10 mouse cellular contexts compared by ENCODE assay signal in the genomic region with DNA sequence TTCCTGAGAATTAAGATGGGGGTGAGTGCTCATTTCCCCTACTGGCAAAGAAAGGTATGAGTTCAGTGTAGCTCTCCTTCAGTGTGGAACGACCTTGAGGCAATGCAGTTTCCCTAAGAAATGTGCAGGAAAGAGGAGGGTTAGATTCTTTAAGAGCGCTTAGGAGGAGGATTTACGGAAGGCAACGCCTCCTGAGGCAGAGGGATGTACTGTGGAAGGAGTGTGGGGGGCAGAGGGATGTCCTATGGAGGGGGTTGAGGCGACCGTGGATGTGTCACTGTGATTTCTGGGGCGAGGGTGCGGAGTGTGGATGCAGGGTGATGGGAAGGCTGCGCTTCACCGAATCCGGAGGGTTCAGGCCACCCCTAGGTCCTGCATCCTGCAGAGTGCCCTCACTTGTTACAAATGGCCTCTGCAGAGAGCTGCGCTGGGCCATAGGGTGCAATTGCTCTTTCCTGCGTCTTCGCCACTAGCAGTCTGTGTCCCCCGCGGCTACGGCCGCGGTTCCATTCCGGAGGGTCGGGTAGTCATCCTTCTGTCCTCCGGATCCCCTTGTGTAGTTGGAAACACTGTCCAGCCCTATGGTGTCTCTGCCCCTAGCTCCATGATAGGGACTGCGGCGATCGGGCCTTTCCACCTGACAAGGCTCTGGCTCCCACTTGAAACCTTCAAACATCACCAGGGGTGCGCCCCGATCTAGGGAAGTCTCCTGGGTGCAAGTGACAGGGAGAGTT. TPM values are rescaled to one million over a fixed set of nuclear protein-coding genes. Genes with fewer than 3 reads are reported as not detected.
DNase-seq lines count a peak whose midpoint lies in the region; ATAC-seq and TF ChIP-seq lines count a peak whose summit lies in the region.
"Had no signal": no experiment of that assay in that cellular context is flagged by ENCODE, and none has a peak within 500 bp of the region (broad histone marks: within the 10 kb centered on the region; RNA-seq: fewer than 3 reads in every experiment).

No protein-coding gene starts in this region.

- no peak for DNase-seq in kidney, postnatal 10 days
- DNase-seq in MEL (ENCODE audit: low read depth, low spot score): peak; percentile 13
- DNase-seq in left cerebral cortex, adult 2 months (ENCODE audit: extremely low spot score in 1 of 2, low spot score in 2 of 2): peak in 1 of 2 experiments; percentile 43
- DNase-seq in gastrocnemius, postnatal 36 days: no peak
- DNase-seq in yolk sac, embryonic 10.5 days (ENCODE audit: low spot score): no peak

- TF ChIP-seq CTCF in MEL (IDR thresholded peaks at IDR 0.05 in 2 of 3, conservative IDR thresholded peaks at IDR 0.05 in 1 of 3; ENCODE audit: control insufficient read depth in 1 of 3, insufficient read depth in 1 of 3, low read depth in 2 of 3, low read length in 3 of 3, poor library complexity in 1 of 3, severe bottlenecking in 1 of 3): no peak
- peak; percentile 36 for TF ChIP-seq CTCF in left cerebral cortex, adult 2 months (IDR thresholded peaks at IDR 0.05)

- H3K36me3 ChIP-seq in kidney, embryonic 14.5 days (ENCODE audit: control insufficient read depth, insufficient read depth, low read length): no peaks in the 10 kb centered on the region
- H3K36me3 ChIP-seq in MEL (ENCODE audit: control insufficient read depth in 1 of 2, insufficient read depth in 2 of 2, low read length in 2 of 2): no peaks in the 10 kb centered on the region
- no peaks in the 10 kb centered on the region for H3K36me3 ChIP-seq in embryonic facial prominence, embryonic 15.5 days
- no peaks in the 10 kb centered on the region for H3K36me3 ChIP-seq in neural tube, embryonic 12.5 days

- TF ChIP-seq POLR2A in MEL (IDR thresholded peaks at IDR 0.05; ENCODE audit: control insufficient read depth in 1 of 2, insufficient read depth in 1 of 2, low read depth in 1 of 2, low read length in 2 of 2, poor library complexity in 1 of 2): no peak

- peaks cover 7% of the 10 kb centered on the region; the same call in 1 of the 2 replicates for H3K4me1 ChIP-seq in kidney, embryonic 14.5 days (ENCODE audit: control insufficient read depth, insufficient read depth, low read length)
- no peaks in the 10 kb centered on the region for H3K4me1 ChIP-seq in MEL (ENCODE audit: control insufficient read depth in 1 of 2, insufficient read depth in 2 of 2, low read length in 2 of 2)
- peaks cover 8% of the 10 kb centered on the region for H3K4me1 ChIP-seq in embryonic facial prominence, embryonic 15.5 days
- H3K4me1 ChIP-seq in neural tube, embryonic 12.5 days: peaks cover 8% of the 10 kb centered on the region

- peaks cover 36% of the 10 kb centered on the region for H3K27me3 ChIP-seq in kidney, embryonic 14.5 days (ENCODE audit: control insufficient read depth, insufficient read depth, low read length)
- peaks cover 14% of the 10 kb centered on the region in 2 experiments for H3K27me3 ChIP-seq in MEL (ENCODE audit: control insufficient read depth in 1 of 2, insufficient read depth in 2 of 2, low read length in 2 of 2)
- H3K27me3 ChIP-seq in embryonic facial prominence, embryonic 15.5 days: peaks cover 66% of the 10 kb centered on the region
- H3K27me3 ChIP-seq in neural tube, embryonic 12.5 days (replicated peaks): peaks cover 42% of the 10 kb centered on the region

- H3K4me2 ChIP-seq in kidney, embryonic 14.5 days (replicated peaks; ENCODE audit: low read depth, low read length): peak overlapping the region; percentile 75
- H3K4me2 ChIP-seq in embryonic facial prominence, embryonic 15.5 days (replicated peaks): peak overlapping the region; percentile 69
- H3K4me2 ChIP-seq in neural tube, embryonic 12.5 days (replicated peaks): peak overlapping the region; percentile 73

- peak overlapping the region; percentile 47 for H3K9ac ChIP-seq in kidney, embryonic 14.5 days (ENCODE audit: low read depth, low read length)
- no peak overlapping the region for H3K9ac ChIP-seq in MEL (ENCODE audit: control insufficient read depth, low read depth, low read length, poor library complexity, severe bottlenecking)
- H3K9ac ChIP-seq in embryonic facial prominence, embryonic 15.5 days: no peak overlapping the region; the same call in 1 of the 2 replicates
- H3K9ac ChIP-seq in neural tube, embryonic 12.5 days: peak overlapping the region; percentile 38; the same call in 1 of the 2 replicates

- H3K9me3 ChIP-seq in kidney, embryonic 14.5 days (ENCODE audit: control insufficient read depth, low read length): no peaks in the 10 kb centered on the region
- H3K9me3 ChIP-seq in MEL (replicated peaks; ENCODE audit: insufficient read depth, low read length): no peaks in the 10 kb centered on the region
- H3K9me3 ChIP-seq in embryonic facial prominence, embryonic 15.5 days (replicated peaks): no peaks in the 10 kb centered on the region
- no peaks in the 10 kb centered on the region for H3K9me3 ChIP-seq in neural tube, embryonic 12.5 days

- H3K27ac ChIP-seq in kidney, embryonic 14.5 days (ENCODE audit: low read depth, low read length): no peak overlapping the region
- no peak overlapping the region for H3K27ac ChIP-seq in MEL (ENCODE audit: control insufficient read depth, low read depth, low read length)
- H3K27ac ChIP-seq in embryonic facial prominence, embryonic 15.5 days (replicated peaks): no peak overlapping the region
- H3K27ac ChIP-seq in left cerebral cortex, adult 2 months: peak overlapping the region; percentile 85
- H3K27ac ChIP-seq in neural tube, embryonic 12.5 days: no peak overlapping the region

- peak; percentile 62 for ATAC-seq in kidney, embryonic 14.5 days (ENCODE audit: low FRiP score, low TSS enrichment)
- peak; percentile 45; the same call in 1 of the 2 replicates for ATAC-seq in embryonic facial prominence, embryonic 15.5 days (ENCODE audit: insufficient number of reproducible peaks, low FRiP score, low TSS enrichment, low read depth)
- ATAC-seq in neural tube, embryonic 12.5 days (ENCODE audit: low FRiP score, low read depth): peak; percentile 33; the same call in 1 of the 2 replicates

- H3K79me2 ChIP-seq in MEL (ENCODE audit: control insufficient read depth, insufficient read depth, low read length, poor library complexity): no peaks in the 10 kb centered on the region

- TF ChIP-seq RAD21 in MEL (IDR thresholded peaks at IDR 0.05; ENCODE audit: low read depth, low read length): no peak

- peak overlapping the region; percentile 33 for H3K4me3 ChIP-seq in kidney, embryonic 14.5 days (ENCODE audit: low read length)
- no peak overlapping the region for H3K4me3 ChIP-seq in MEL (ENCODE audit: control insufficient read depth in 1 of 2, insufficient read depth in 1 of 2, low read depth in 2 of 2, low read length in 2 of 2)
- peak overlapping the region; percentile 33 for H3K4me3 ChIP-seq in embryonic facial prominence, embryonic 15.5 days (replicated peaks)
- H3K4me3 ChIP-seq in left cerebral cortex, adult 2 months: peak overlapping the region; percentile 50
- H3K4me3 ChIP-seq in neural tube, embryonic 12.5 days: peak overlapping the region; percentile 29

- intact Hi-C loops in left cerebral cortex, adult 2 months (cut with DNase I): loop anchor here (1.0 to 10.0 kb wide), 5 partner anchors 91 to 331 kb away; partner anchors contain the start of gene Mpzl3
- intact Hi-C loops in gastrocnemius, postnatal 36 days (cut with DNase I): loop anchor here (1.0 to 5.0 kb wide), 3 partner anchors 24 to 123 kb away; no protein-coding TSS in a partner anchor

- whole genome bisulfite sequencing in kidney, embryonic 14.5 days: 3% methylated on average over 27 of the region's 27 CpGs
- WGBS in embryonic facial prominence, embryonic 15.5 days: 2% methylated on average over 27 of the region's 27 CpGs
- WGBS in neural tube, embryonic 12.5 days: 1% methylated on average over 27 of the region's 27 CpGs

- no peak for TF ChIP-seq EP300 in MEL (IDR thresholded peaks at IDR 0.05; ENCODE audit: low read depth in 1 of 2, low read length in 2 of 2)

TF ChIP-seq in MEL, 35 proteins besides CTCF, POLR2A, EP300 and RAD21 (continues in another document):
- TF ChIP-seq E2F4 (IDR thresholded peaks at IDR 0.05; ENCODE audit: borderline replicate concordance, low read depth, low read length): no peak

RNA-seq across cellular contexts. Expression of gene Scn4b, which starts 7.5 kb away (rescaled TPM):
- 0.11 and 0.16 TPM in 2 replicates for polyA plus RNA-seq in kidney, embryonic 14.5 days (2014; fragmentation: Nextera tagmentation; extraction: Ambion mirVana)
- total RNA-seq in MEL (2012; rRNA removed): not detected in 2 replicates
- polyA plus RNA-seq in MEL (2012; ENCODE audit: insufficient read depth in 1 of 2, insufficient read length in 2 of 2, low read depth in 1 of 2, low replicate concordance in 2 of 2, missing spikeins in 1 of 2): not detected
- 1.00 and 1.6 TPM in 2 replicates for polyA plus RNA-seq in embryonic facial prominence, embryonic 15.5 days (2015; fragmentation: Nextera tagmentation; extraction: Ambion mirVana)
- 10 to 100 TPM; 52.1 to 74.9 TPM for total RNA-seq in left cerebral cortex, adult 2 months (2021)
- polyA plus RNA-seq in neural tube, embryonic 12.5 days (2016; fragmentation: Nextera tagmentation; extraction: Ambion mirVana): 0.18 and 0.27 TPM in 2 replicates
- total RNA-seq in gastrocnemius, postnatal 36 days (2021): 100 to 1,000 TPM; 209 to 240 TPM

RNA-seq across cellular contexts. Expression of gene Scn2b, which starts 28.1 kb away (rescaled TPM):
- polyA plus RNA-seq in kidney, embryonic 14.5 days (2014; fragmentation: Nextera tagmentation; extraction: Ambion mirVana): 4.6 and 5.3 TPM in 2 replicates
- total RNA-seq in MEL (2012; rRNA removed): not detected in 2 replicates
- polyA plus RNA-seq in MEL (2012; ENCODE audit: insufficient read depth in 1 of 2, insufficient read length in 2 of 2, low read depth in 1 of 2, low replicate concordance in 2 of 2, missing spikeins in 1 of 2): not detected
- polyA plus RNA-seq in embryonic facial prominence, embryonic 15.5 days (2015; fragmentation: Nextera tagmentation; extraction: Ambion mirVana): 4.1 and 4.4 TPM in 2 replicates
- total RNA-seq in left cerebral cortex, adult 2 months (2021): 100 to 1,000 TPM; 238 to 254 TPM
- 4.2 and 4.8 TPM in 2 replicates for polyA plus RNA-seq in neural tube, embryonic 12.5 days (2016; fragmentation: Nextera tagmentation; extraction: Ambion mirVana)
- 1 to 10 TPM; 1.7 to 2.5 TPM for total RNA-seq in gastrocnemius, postnatal 36 days (2021)

RNA-seq across cellular contexts. Expression of gene BC049352, which starts 36.1 kb away (rescaled TPM):
- polyA plus RNA-seq in kidney, embryonic 14.5 days (2014; fragmentation: Nextera tagmentation; extraction: Ambion mirVana): not detected in 2 replicates
- not detected in 2 replicates for total RNA-seq in MEL (2012; rRNA removed)
- polyA plus RNA-seq in MEL (2012; ENCODE audit: insufficient read depth in 1 of 2, insufficient read length in 2 of 2, low read depth in 1 of 2, low replicate concordance in 2 of 2, missing spikeins in 1 of 2): not detected
- polyA plus RNA-seq in embryonic facial prominence, embryonic 15.5 days (2015; fragmentation: Nextera tagmentation; extraction: Ambion mirVana): 5.4 and 6.7 TPM in 2 replicates
- total RNA-seq in left cerebral cortex, adult 2 months (2021): under 1 TPM; 0.63 to 0.75 TPM
- not detected in 2 replicates for polyA plus RNA-seq in neural tube, embryonic 12.5 days (2016; fragmentation: Nextera tagmentation; extraction: Ambion mirVana)
- 1 to 10 TPM in 1 of 2 experiments, under 1 TPM in 1; 0.92 to 1.7 TPM for total RNA-seq in gastrocnemius, postnatal 36 days (2021)

RNA-seq across cellular contexts. Expression of gene Tmprss4, which starts 58.2 kb away (rescaled TPM):
- polyA plus RNA-seq in kidney, embryonic 14.5 days (2014; fragmentation: Nextera tagmentation; extraction: Ambion mirVana): 0.26 and 1.1 TPM in 2 replicates
- not detected in 2 replicates for total RNA-seq in MEL (2012; rRNA removed)
- polyA plus RNA-seq in MEL (2012; ENCODE audit: insufficient read depth in 1 of 2, insufficient read length in 2 of 2, low read depth in 1 of 2, low replicate concordance in 2 of 2, missing spikeins in 1 of 2): not detected
- polyA plus RNA-seq in embryonic facial prominence, embryonic 15.5 days (2015; fragmentation: Nextera tagmentation; extraction: Ambion mirVana): 14.1 and 16.6 TPM in 2 replicates
- not detected for total RNA-seq in left cerebral cortex, adult 2 months (2021)
- 0.08 TPM in 1 of 2 replicates, not detected in the other for polyA plus RNA-seq in neural tube, embryonic 12.5 days (2016; fragmentation: Nextera tagmentation; extraction: Ambion mirVana)
- not detected for total RNA-seq in gastrocnemius, postnatal 36 days (2021)
- total RNA-seq: adrenal gland, adult 18-20 months; layer of hippocampus, postnatal 36 days had no signal

Comparison
In these comparisons a context has a peak if more than half of its experiments do, and no peak if none do; other contexts are left out.
1. H3K4me3 ChIP-seq: peak in kidney, embryonic 14.5 days (single experiment), embryonic facial prominence, embryonic 15.5 days (single experiment), left cerebral cortex, adult 2 months (single experiment) and neural tube, embryonic 12.5 days (single experiment); none in MEL (0 of 2).
2. H3K9ac ChIP-seq: peak in kidney, embryonic 14.5 days (single experiment) and neural tube, embryonic 12.5 days (single experiment); none in MEL (single experiment) and embryonic facial prominence, embryonic 15.5 days (single experiment).
3. Peak in every context shown above with its lines, with median percentiles within 50 percentile points of each other: ATAC-seq and H3K4me2 ChIP-seq.